ENCODE assay signal across 9 mouse cellular contexts in genomic region chr16:17812120-17812519, GRCm38 (mm10). TPM values are rescaled to one million over a fixed set of nuclear protein-coding genes. Genes with fewer than 3 reads are reported as not detected.
A peak's percentile ranks its signal among the peaks of the same experiment; 100 is the strongest.
DNase-seq lines count a peak whose midpoint lies in the region; ATAC-seq and TF ChIP-seq lines count a peak whose summit lies in the region.
"Had no signal": no experiment of that assay in that cellular context is flagged by ENCODE, and none has a peak within 500 bp of the region (broad histone marks: within the 10 kb centered on the region; RNA-seq: fewer than 3 reads in every experiment).

No protein-coding gene starts in this region.

- no peaks in the 10 kb centered on the region for H3K36me3 ChIP-seq in heart, postnatal 0 days (replicated peaks; ENCODE audit: control insufficient read depth, insufficient read depth, low read length)
- H3K36me3 ChIP-seq in stomach, postnatal 0 days (ENCODE audit: control insufficient read depth, insufficient read depth, low read length), result peaks cover 4% of the 10 kb centered on the region; the same call in 1 of the 2 replicates

- intact Hi-C loops in heart, postnatal 25 days (cut with DNase I), result loop anchor here (1.0 to 10.0 kb wide), 3 partner anchors 40 to 257 kb away; no protein-coding TSS in a partner anchor

- H3K4me3 ChIP-seq in heart, postnatal 0 days (ENCODE audit: low read depth, low read length), result no peak overlapping the region
- no peak overlapping the region for H3K4me3 ChIP-seq in stomach, postnatal 0 days (ENCODE audit: low read depth, low read length)

- TF ChIP-seq CTCF in heart, postnatal 0 days (IDR thresholded peaks at IDR 0.05; ENCODE audit: low read depth), result peak; percentile 89
- TF ChIP-seq CTCF in stomach, postnatal 0 days (IDR thresholded peaks at IDR 0.05; ENCODE audit: low read depth), result peak; percentile 92

- no peak overlapping the region for H3K27ac ChIP-seq in heart, postnatal 0 days (ENCODE audit: low read depth)
- H3K27ac ChIP-seq in stomach, postnatal 0 days (replicated peaks), result no peak overlapping the region

- H3K9ac ChIP-seq in heart, postnatal 0 days (replicated peaks; ENCODE audit: low read depth, low read length), result no peak overlapping the region
- H3K9ac ChIP-seq in stomach, postnatal 0 days (ENCODE audit: low read length), result no peak overlapping the region

- peak; percentile 43; the same call in 1 of the 2 replicates for ATAC-seq in heart, postnatal 0 days (ENCODE audit: insufficient read depth, low read depth)
- ATAC-seq in stomach, postnatal 0 days (ENCODE audit: low FRiP score, low TSS enrichment), result no peak

- H3K4me1 ChIP-seq in heart, postnatal 0 days (ENCODE audit: control insufficient read depth, insufficient read depth), result peaks cover 7% of the 10 kb centered on the region; the same call in 1 of the 2 replicates
- 0 out of 2 replicates have a peak, but pooled peaks cover 1% of the 10 kb centered on the region for H3K4me1 ChIP-seq in stomach, postnatal 0 days (replicated peaks; ENCODE audit: control insufficient read depth, insufficient read depth)

- TF ChIP-seq EP300 in heart, postnatal 0 days (IDR thresholded peaks at IDR 0.05; ENCODE audit: low read depth), result no peak
- TF ChIP-seq EP300 in stomach, postnatal 0 days (optimal IDR thresholded peaks at IDR 0.05), result no peak

- 4% methylated on average over 5 of the region's 5 CpGs for WGBS in heart, postnatal 0 days
- WGBS in stomach, postnatal 0 days, result 7% methylated on average over 5 of the region's 5 CpGs

- no peak overlapping the region for H3K4me2 ChIP-seq in heart, postnatal 0 days (ENCODE audit: low read depth, low read length)
- H3K4me2 ChIP-seq in stomach, postnatal 0 days (replicated peaks; ENCODE audit: low read depth), result no peak overlapping the region

- DNase-seq in heart, postnatal 0 days (ENCODE audit: low spot score), result peak; percentile 85
- DNase-seq in heart, postnatal 25 days (ENCODE audit: low spot score), result no peak
- peak; percentile 36 for DNase-seq in thymus, postnatal 14 days
- no peak for DNase-seq in thymus, postnatal 25 days
- DNase-seq in embryo, embryonic 10.5 days (ENCODE audit: low spot score), result peak; percentile 86
- DNase-seq in stomach, postnatal 0 days (ENCODE audit: low spot score), result peak; percentile 25
- DNase-seq in right cerebral cortex, postnatal 36 days (ENCODE audit: low spot score in 2 of 2), result no peak
- no peak for DNase-seq in right cerebral cortex, postnatal 14 days

- no peaks in the 10 kb centered on the region for H3K9me3 ChIP-seq in heart, postnatal 0 days (replicated peaks; ENCODE audit: control insufficient read depth, low read length)
- H3K9me3 ChIP-seq in stomach, postnatal 0 days (ENCODE audit: control insufficient read depth, low read length), result no peaks in the 10 kb centered on the region

- peaks cover 14% of the 10 kb centered on the region; the same call in 1 of the 2 replicates for H3K27me3 ChIP-seq in heart, postnatal 0 days (ENCODE audit: control insufficient read depth, insufficient read depth, low read length)
- H3K27me3 ChIP-seq in stomach, postnatal 0 days (ENCODE audit: control insufficient read depth, insufficient read depth, low read length), result no peaks in the 10 kb centered on the region

RNA-seq across cellular contexts. Expression of gene Scarf2, which starts 15.0 kb away (rescaled TPM):
- 19.3 and 25.4 TPM in 2 replicates for total RNA-seq in heart, postnatal 0 days (2014; rRNA removed; ENCODE audit: low replicate concordance)
- 2.6 and 2.8 TPM in 2 replicates for polyA plus RNA-seq in heart, postnatal 0 days (2015; fragmentation: Nextera tagmentation; extraction: Ambion mirVana)
- 1 to 10 TPM; 5.1 to 5.6 TPM for total RNA-seq in heart, postnatal 25 days (2021)
- polyA plus RNA-seq in stomach, postnatal 0 days (2015; fragmentation: Nextera tagmentation; extraction: Ambion mirVana), result 7.8 and 10.7 TPM in 2 replicates
- total RNA-seq: neutrophil, adult 5-6 weeks had no signal

RNA-seq across cellular contexts. Expression of gene B830017H08Rik, which starts 20.8 kb away (rescaled TPM):
- not detected in 2 replicates for total RNA-seq in heart, postnatal 0 days (2014; rRNA removed; ENCODE audit: low replicate concordance)
- polyA plus RNA-seq in heart, postnatal 0 days (2015; fragmentation: Nextera tagmentation; extraction: Ambion mirVana), result not detected in 2 replicates
- total RNA-seq in heart, postnatal 25 days (2021), result not detected
- polyA plus RNA-seq in stomach, postnatal 0 days (2015; fragmentation: Nextera tagmentation; extraction: Ambion mirVana), result not detected in 2 replicates
- total RNA-seq: neutrophil, adult 5-6 weeks had no signal

RNA-seq across cellular contexts. Expression of gene Car15, which starts 26.0 kb away (rescaled TPM):
- total RNA-seq in heart, postnatal 0 days (2014; rRNA removed; ENCODE audit: low replicate concordance), result 0.27 and 1.1 TPM in 2 replicates
- 0.25 and 0.44 TPM in 2 replicates for polyA plus RNA-seq in heart, postnatal 0 days (2015; fragmentation: Nextera tagmentation; extraction: Ambion mirVana)
- total RNA-seq in heart, postnatal 25 days (2021), result 1 to 10 TPM; 1.8 to 2.5 TPM
- polyA plus RNA-seq in stomach, postnatal 0 days (2015; fragmentation: Nextera tagmentation; extraction: Ambion mirVana), result 0.63 and 1.3 TPM in 2 replicates

RNA-seq across cellular contexts. Expression of gene Klhl22, which starts 52.7 kb away (rescaled TPM):
- total RNA-seq in heart, postnatal 0 days (2014; rRNA removed; ENCODE audit: low replicate concordance), result 42.0 and 47.4 TPM in 2 replicates
- 21.7 and 23.0 TPM in 2 replicates for polyA plus RNA-seq in heart, postnatal 0 days (2015; fragmentation: Nextera tagmentation; extraction: Ambion mirVana)
- 10 to 100 TPM; 16.1 to 16.7 TPM for total RNA-seq in heart, postnatal 25 days (2021)
- 32.0 and 34.0 TPM in 2 replicates for polyA plus RNA-seq in stomach, postnatal 0 days (2015; fragmentation: Nextera tagmentation; extraction: Ambion mirVana)

Comparison
In these comparisons a context has a peak if more than half of its experiments do, and no peak if none do; other contexts are left out.
1. DNase-seq: peak in heart, postnatal 0 days (single experiment), thymus, postnatal 14 days (single experiment), embryo, embryonic 10.5 days (single experiment) and stomach, postnatal 0 days (single experiment); none in heart, postnatal 25 days (single experiment), thymus, postnatal 25 days (single experiment), right cerebral cortex, postnatal 36 days (0 of 2) and right cerebral cortex, postnatal 14 days (single experiment).